Comparison of ENCODE assay signal across 8 mouse cellular contexts in the genomic region with DNA sequence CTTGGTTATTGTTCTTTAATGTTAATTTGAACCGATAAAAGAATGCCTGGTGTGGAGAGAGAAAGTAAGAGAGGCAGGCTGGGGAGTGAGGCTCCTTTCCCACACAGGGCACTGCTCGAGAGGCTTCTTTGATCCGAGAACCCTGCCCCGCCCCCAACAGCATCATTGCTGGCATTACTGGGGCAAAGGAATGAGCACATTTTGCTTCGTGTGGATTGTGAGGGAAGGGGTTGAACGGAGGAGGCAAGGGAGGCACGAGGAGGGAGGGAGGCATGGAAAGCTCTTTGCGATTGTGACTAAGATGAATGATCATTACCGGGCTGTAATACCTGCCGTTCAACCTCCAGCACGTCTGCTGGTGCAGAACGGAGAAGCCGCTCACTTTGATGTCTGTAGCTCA.
DNase-seq lines count a peak whose midpoint lies in the region; ATAC-seq lines count a peak whose summit lies in the region.

No protein-coding gene starts in this region.

- peaks cover 20% of the 10 kb centered on the region for H3K4me1 ChIP-seq in hindbrain, embryonic 12.5 days
- peaks cover 46% of the 10 kb centered on the region for H3K4me1 ChIP-seq in limb, embryonic 12.5 days (replicated peaks)
- H3K4me1 ChIP-seq in midbrain, embryonic 11.5 days (ENCODE audit: control insufficient read depth, insufficient read depth, low read length), result peaks cover 11% of the 10 kb centered on the region
- H3K4me1 ChIP-seq in stomach, embryonic 16.5 days (ENCODE audit: control insufficient read depth, insufficient read depth, low read length), result peaks cover 13% of the 10 kb centered on the region

- WGBS in hindbrain, embryonic 12.5 days, result 1% methylated on average over 13 of the region's 13 CpGs
- WGBS in limb, embryonic 12.5 days, result 3% methylated on average over 13 of the region's 13 CpGs
- WGBS in midbrain, embryonic 11.5 days, result 1% methylated on average over 13 of the region's 13 CpGs
- 5% methylated on average over 13 of the region's 13 CpGs for WGBS in stomach, embryonic 16.5 days

- DNase-seq in adrenal gland, adult (ENCODE audit: inconsistent age in 2 of 2, low spot score in 1 of 2), result peak; percentile 38 to 62
- no peak for DNase-seq in adrenal gland, postnatal 4 days (ENCODE audit: low spot score in 2 of 2)
- peak; percentile 86 for DNase-seq in Muller cell, postnatal 12 days (ENCODE audit: inconsistent ontology term)
- peak; percentile 78 for DNase-seq in embryo, embryonic 10.5 days (ENCODE audit: low spot score)
- peak; percentile 93 for DNase-seq in midbrain, embryonic 11.5 days (ENCODE audit: low spot score, missing footprints)

- H3K9ac ChIP-seq in hindbrain, embryonic 12.5 days, result peak overlapping the region; percentile 33; the same call in 1 of the 2 replicates
- H3K9ac ChIP-seq in limb, embryonic 12.5 days (replicated peaks), result no peak overlapping the region
- H3K9ac ChIP-seq in midbrain, embryonic 11.5 days (ENCODE audit: low read length), result no peak overlapping the region; the same call in 1 of the 2 replicates
- H3K9ac ChIP-seq in stomach, embryonic 16.5 days (ENCODE audit: low read length), result peak overlapping the region; percentile 6; the same call in 1 of the 2 replicates

- ATAC-seq in hindbrain, embryonic 12.5 days (ENCODE audit: low FRiP score), result peak; percentile 90
- ATAC-seq in limb, embryonic 12.5 days (ENCODE audit: insufficient number of reproducible peaks, insufficient read depth, low FRiP score, low TSS enrichment, low read depth), result peak; percentile 54; the same call in 1 of the 2 replicates
- peak; percentile 80 for ATAC-seq in midbrain, embryonic 11.5 days (ENCODE audit: low FRiP score)
- peak; percentile 68 for ATAC-seq in stomach, embryonic 16.5 days (ENCODE audit: insufficient read depth, low FRiP score)

- H3K36me3 ChIP-seq in hindbrain, embryonic 12.5 days, result no peaks in the 10 kb centered on the region
- no peaks in the 10 kb centered on the region for H3K36me3 ChIP-seq in limb, embryonic 12.5 days
- H3K36me3 ChIP-seq in midbrain, embryonic 11.5 days (ENCODE audit: control insufficient read depth, insufficient read depth, low read length), result no peaks in the 10 kb centered on the region
- no peaks in the 10 kb centered on the region for H3K36me3 ChIP-seq in stomach, embryonic 16.5 days (ENCODE audit: control insufficient read depth, insufficient read depth, low read length)

- H3K4me3 ChIP-seq in hindbrain, embryonic 12.5 days, result peak overlapping the region; percentile 20
- peak overlapping the region; percentile 17; the same call in 1 of the 2 replicates for H3K4me3 ChIP-seq in limb, embryonic 12.5 days (replicated peaks)
- peak overlapping the region; percentile 6; the same call in 1 of the 2 replicates for H3K4me3 ChIP-seq in midbrain, embryonic 11.5 days (ENCODE audit: low read depth, low read length)
- H3K4me3 ChIP-seq in stomach, embryonic 16.5 days (replicated peaks; ENCODE audit: low read length), result peak overlapping the region; percentile 18

- peak overlapping the region; percentile 60 for H3K27ac ChIP-seq in hindbrain, embryonic 12.5 days
- peak overlapping the region; percentile 62; the same call in 1 of the 2 replicates for H3K27ac ChIP-seq in limb, embryonic 12.5 days
- no peak overlapping the region for H3K27ac ChIP-seq in midbrain, embryonic 11.5 days (ENCODE audit: low read depth, low read length)
- peak overlapping the region; percentile 2; the same call in 1 of the 2 replicates for H3K27ac ChIP-seq in stomach, embryonic 16.5 days (ENCODE audit: low read length)

- peak overlapping the region; percentile 52 for H3K4me2 ChIP-seq in hindbrain, embryonic 12.5 days (replicated peaks)
- peak overlapping the region; percentile 52 for H3K4me2 ChIP-seq in limb, embryonic 12.5 days
- H3K4me2 ChIP-seq in midbrain, embryonic 11.5 days, result peak overlapping the region; percentile 32; the same call in 1 of the 2 replicates
- peak overlapping the region; percentile 51 for H3K4me2 ChIP-seq in stomach, embryonic 16.5 days (ENCODE audit: low read depth, low read length)

- peaks cover 9% of the 10 kb centered on the region; the same call in 1 of the 2 replicates for H3K27me3 ChIP-seq in hindbrain, embryonic 12.5 days
- H3K27me3 ChIP-seq in limb, embryonic 12.5 days, result peaks cover 16% of the 10 kb centered on the region; the same call in 1 of the 2 replicates
- no peaks in the 10 kb centered on the region; the same call in none of the 2 replicates for H3K27me3 ChIP-seq in midbrain, embryonic 11.5 days (ENCODE audit: control insufficient read depth, insufficient read depth, low read length)
- H3K27me3 ChIP-seq in stomach, embryonic 16.5 days (ENCODE audit: control insufficient read depth, insufficient read depth, low read length), result no peaks in the 10 kb centered on the region

- no peaks in the 10 kb centered on the region for H3K9me3 ChIP-seq in hindbrain, embryonic 12.5 days (replicated peaks)
- H3K9me3 ChIP-seq in limb, embryonic 12.5 days, result no peaks in the 10 kb centered on the region
- no peaks in the 10 kb centered on the region for H3K9me3 ChIP-seq in midbrain, embryonic 11.5 days (ENCODE audit: control insufficient read depth, low read length)
- H3K9me3 ChIP-seq in stomach, embryonic 16.5 days (replicated peaks; ENCODE audit: control insufficient read depth, low read length), result no peaks in the 10 kb centered on the region

Comparison
In these comparisons a context has a peak if more than half of its experiments do, and no peak if none do; other contexts are left out.
1. DNase-seq: peak in adrenal gland, adult (2 of 2), Muller cell, postnatal 12 days (single experiment), embryo, embryonic 10.5 days (single experiment) and midbrain, embryonic 11.5 days (single experiment); none in adrenal gland, postnatal 4 days (0 of 2).
2. H3K9ac ChIP-seq: peak in hindbrain, embryonic 12.5 days (single experiment) and stomach, embryonic 16.5 days (single experiment); none in limb, embryonic 12.5 days (single experiment) and midbrain, embryonic 11.5 days (single experiment).
3. Peak in every context shown above with its lines, with median percentiles within 50 percentile points of each other: ATAC-seq, H3K4me2 ChIP-seq and H3K4me3 ChIP-seq.